Mouse (Mus musculus): Measurements from ENCODE around the gene Pfkp. TPM values are rescaled to one million over a fixed set of nuclear protein-coding genes. Genes with fewer than 3 reads are reported as not detected.

Gene Pfkp
- total RNA-seq (2023), result 10 to 100 TPM; 88.6 to 94.5 TPM

DNA sequence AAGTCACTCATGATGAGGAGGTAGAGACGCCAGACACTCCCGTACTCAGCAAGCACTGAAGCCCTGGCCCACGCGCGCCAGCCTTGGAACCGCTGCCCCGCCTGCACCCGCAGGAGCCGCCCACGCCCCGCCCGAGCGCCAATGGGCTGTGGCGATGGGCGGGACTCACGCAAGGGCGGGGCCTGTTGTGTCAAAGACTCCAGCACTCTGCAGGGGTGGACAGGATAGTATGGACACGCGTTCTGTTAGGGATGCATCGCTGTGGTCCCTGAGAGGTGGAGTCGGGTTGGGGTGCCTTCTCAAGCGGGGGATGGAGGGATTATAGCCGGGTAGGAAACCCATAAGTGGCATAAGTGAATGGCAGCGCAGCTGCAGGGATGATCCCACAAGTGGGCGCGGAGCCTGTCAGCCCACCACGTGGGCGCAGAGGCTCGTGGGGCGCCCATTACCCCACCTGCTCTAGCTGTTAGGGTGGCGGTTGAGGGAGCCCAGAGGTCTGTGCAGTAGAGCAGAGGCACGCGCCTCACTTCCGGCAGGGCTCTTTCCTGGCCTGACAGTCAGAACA is at the start of gene Pfkp:
Gene Pfkp, minus strand, starts transcription at position 109 of the 565 bp plus-strand sequence.

Other genes with a start within 250 kb of the Pfkp start
- 10 to 100 TPM; 22.4 to 25.0 TPM for gene Pitrm1, start 100.6 kb downstream of the Pfkp start, total RNA-seq (2023)

Data from neutrophil, adult 59 days (primary cell).